Mouse (Mus musculus): ENCODE data around the gene Arhgef28.

GRCm38 (mm10) chr13:98171706-98172105, 34.5 kb downstream of the Arhgef28 start:
- TF ChIP-seq EP300 (IDR thresholded peaks at IDR 0.05; ENCODE audit: low read depth) (no peak), CTCF (IDR thresholded peaks at IDR 0.05; ENCODE audit: low read depth) (no peak)

All from liver, embryonic 14.5 days (tissue).